Mouse (Mus musculus) erythroblast, adult 5-6 weeks (primary cell): Measurements from ENCODE around the gene Srebf1. TPM values are rescaled to one million over a fixed set of nuclear protein-coding genes. Genes with fewer than 3 reads are reported as not detected.

Source experiments
- ATAC-seq: replicated peaks from 2 replicates; pipeline ENCODE4 v1.8.0; 2016; ENCODE audit warnings: moderate number of reproducible peaks, mild to moderate bottlenecking, moderate TSS enrichment, inconsistent platforms; ENCODE audit not compliant: poor library complexity, low FRiP score, severe bottlenecking
- total RNA-seq, 2 experiments: library from RNA; stranded (forward) in 1 of 2; stranded (reverse) in 1 of 2; fragments of 150-400 nt in 1 of 2; fragments of 200-764, 138-1000 nt in 1 of 2; gene quantifications; 2 replicates each; pipeline versions ENCODE4 v1.2.3 to v1.2.4; 2015 to 2017; ENCODE audit warnings: low replicate concordance in 2 of 2

Gene Srebf1
- total RNA-seq, 2 experiments from 2014 or later: 1.3 to 12.2 TPM

GRCm38 (mm10) chr11:60210305-60210724 lies 12.1 kb downstream of the Srebf1 start:
- ATAC-seq: peak; percentile 91

GRCm38 (mm10) chr11:60209933-60210249 lies 12.5 kb downstream of the Srebf1 start:
- no peak for ATAC-seq

GRCm38 (mm10) chr11:60209217-60209932 lies 13.0 kb downstream of the Srebf1 start:
- ATAC-seq: 0 out of 2 replicates have a peak, but pooled peaks have one; percentile 14

- no peak for ATAC-seq
Observed at GRCm38 (mm10) chr11:60208712-60209111, 13.7 kb downstream of the Srebf1 start.

- no peak for ATAC-seq
Observed at GRCm38 (mm10) chr11:60208201-60208600, 14.2 kb downstream of the Srebf1 start.

GRCm38 (mm10) chr11:60206207-60206606 lies 16.2 kb downstream of the Srebf1 start:
- no peak for ATAC-seq

- ATAC-seq: no peak
Observed at GRCm38 (mm10) chr11:60205026-60205425, 17.4 kb downstream of the Srebf1 start.

- no peak for ATAC-seq
Observed at GRCm38 (mm10) chr11:60202710-60203638, 19.4 kb downstream of the Srebf1 start.

GRCm38 (mm10) chr11:60200384-60200783 lies 22.0 kb downstream of the Srebf1 start:
- no peak for ATAC-seq

GRCm38 (mm10) chr11:60199702-60200184 lies 22.6 kb downstream of the Srebf1 start:
- peak; percentile 75 for ATAC-seq

GRCm38 (mm10) chr11:60198651-60199050 lies 23.7 kb downstream of the Srebf1 start:
- ATAC-seq: no peak

- ATAC-seq: no peak
Observed at GRCm38 (mm10) chr11:60197998-60198619, 24.3 kb downstream of the Srebf1 start.

GRCm38 (mm10) chr11:60196344-60196743 lies 26.0 kb downstream of the Srebf1 start:
- ATAC-seq: no peak

GRCm38 (mm10) chr11:60195108-60195507 lies 27.3 kb downstream of the Srebf1 start:
- no peak for ATAC-seq

GRCm38 (mm10) chr11:60193556-60193955 lies 28.8 kb downstream of the Srebf1 start:
- ATAC-seq: no peak

GRCm38 (mm10) chr11:60192534-60192933 lies 29.8 kb downstream of the Srebf1 start:
- ATAC-seq: no peak

- no peak for ATAC-seq
Observed at GRCm38 (mm10) chr11:60190055-60190641, 32.2 kb downstream of the Srebf1 start.

GRCm38 (mm10) chr11:60189501-60190040 lies 32.8 kb downstream of the Srebf1 start:
- ATAC-seq: no peak

- no peak for ATAC-seq
Observed at GRCm38 (mm10) chr11:60188275-60188853, 34.0 kb downstream of the Srebf1 start.
